Mouse (Mus musculus) hindbrain, postnatal 0 days (tissue): ENCODE measurements around the gene Ltc4s. TPM values are rescaled to one million over a fixed set of nuclear protein-coding genes. Genes with fewer than 3 reads are reported as not detected.

ENCODE experiments used
- ATAC-seq: fragments of 200-750 bp; cut with Nextera tagmentation; 2 replicates; pipeline ENCODE4 v1.8.0; 2017; ENCODE audit warnings: mild to moderate bottlenecking, moderate TSS enrichment, moderate library complexity
- DNase-seq: peaks from one replicate; pipeline ENCODE4 v3.0.0-alpha.2; 2015; ENCODE audit warnings: low spot score
- H3K27ac ChIP-seq: fragments of 300-500 bp; sonication (generic); 2 replicates; pipeline ENCODE4 v1.5.1; 2014; ENCODE audit warnings: mild to moderate bottlenecking
- H3K27me3 ChIP-seq: fragments of 300-500 bp; sonication (generic); 2 replicates; pipeline ENCODE4 v1.6.1; 2014; ENCODE audit warnings: low read length, mixed read lengths; ENCODE audit not compliant: insufficient read depth
- H3K36me3 ChIP-seq: fragments of 300-500 bp; sonication (generic); 2 replicates; pipeline ENCODE4 v1.6.1; 2014; ENCODE audit warnings: low read length, mixed read lengths; ENCODE audit not compliant: insufficient read depth
- H3K4me1 ChIP-seq: fragments of 300-500 bp; sonication (generic); 2 replicates; pipeline ENCODE4 v1.6.1; 2014; ENCODE audit warnings: antibody characterized with exemption, low read length, mixed read lengths; ENCODE audit not compliant: insufficient read depth
- H3K4me2 ChIP-seq: fragments of 300-500 bp; sonication (generic); 2 replicates; pipeline ENCODE4 v1.6.1; 2014; ENCODE audit warnings: low read depth, mild to moderate bottlenecking, low read length, moderate library complexity, mixed read lengths
- H3K4me3 ChIP-seq: fragments of 300-500 bp; sonication (generic); 2 replicates; pipeline ENCODE4 v1.5.1; 2014; ENCODE audit warnings: low read length
- H3K9ac ChIP-seq: fragments of 300-500 bp; sonication (generic); replicated peaks from 2 replicates; pipeline ENCODE4 v1.6.1; 2014; ENCODE audit warnings: mild to moderate bottlenecking, low read length, moderate library complexity, mixed read lengths
- H3K9me3 ChIP-seq: fragments of 300-500 bp; sonication (generic); 2 replicates; pipeline ENCODE4 v1.6.1; 2016; ENCODE audit warnings: low read length, mixed read lengths
- CTCF ChIP-seq: IDR thresholded peaks from 2 replicates; pipeline ENCODE4 v1.5.1; 2016; ENCODE audit warnings: antibody characterized with exemption, control low read depth, low read depth
- WGBS: fragments of 180-500 bp; shearing (Covaris S2); extraction: QIAGEN DNeasy Blood & Tissue Kit; methylation state at CpG from one replicate; pipeline ENCODE4 v1.1.7; 2014; 5-methylcytosine and 5-hydroxymethylcytosine counted together
- polyA plus RNA-seq: library from polyadenylated mRNA; unstranded; fragments of >200 nt; fragmentation: Nextera tagmentation; extraction: Ambion mirVana; gene quantifications from 2 replicates; pipeline ENCODE4 v1.2.1, GENCODE M21; 2015
- total RNA-seq: library from RNA; depleted of rRNA; stranded (reverse); fragments of >200 nt; gene quantifications from 2 replicates; pipeline ENCODE4 v1.2.3, GENCODE M21; 2014

Ltc4s gene
- total and polyA plus RNA-seq, 2 experiments from 2014 or later, result 4.0 to 7.1 TPM

GRCm38 (mm10) chr11:50231411-50231810 is 7.0 kb downstream of the Ltc4s start:
- peaks cover 29% of the 10 kb centered on the region for H3K4me1 ChIP-seq
- WGBS, result 22% methylated on average over 8 of the region's 8 CpGs
- DNase-seq (peak; percentile 87), ATAC-seq (peak; percentile 45; the same call in 1 of the 2 replicates)
- no peak overlapping the region for H3K4me3 ChIP-seq
- H3K9me3 ChIP-seq, result no peaks in the 10 kb centered on the region
- peaks cover 37% of the 10 kb centered on the region for H3K36me3 ChIP-seq
- no peak overlapping the region for H3K9ac ChIP-seq
- peak; percentile 70 for TF ChIP-seq CTCF
- H3K27ac ChIP-seq, result no peak overlapping the region
- no peaks in the 10 kb centered on the region for H3K27me3 ChIP-seq
- peak overlapping the region; percentile 44; the same call in 1 of the 2 replicates for H3K4me2 ChIP-seq

- no peak for TF ChIP-seq CTCF
- Histone ChIP-seq H3K4me1 (peaks cover 32% of the 10 kb centered on the region), H3K27me3 (no peaks in the 10 kb centered on the region), H3K9me3 (no peaks in the 10 kb centered on the region), H3K9ac (no peak overlapping the region), H3K4me2 (peak overlapping the region; percentile 44), H3K36me3 (peaks cover 37% of the 10 kb centered on the region), H3K27ac (peak overlapping the region; percentile 41; the same call in 1 of the 2 replicates), H3K4me3 (no peak overlapping the region)
- 32% methylated on average over 45 of the region's 45 CpGs for WGBS
- peak; percentile 16; the same call in 1 of the 2 replicates for ATAC-seq
- DNase-seq, result no peak
Measured at GRCm38 (mm10) chr11:50230481-50231304, 7.7 kb downstream of the Ltc4s start.

- Histone ChIP-seq H3K4me2 (no peak overlapping the region), H3K9ac (no peak overlapping the region; the same call in 1 of the 2 replicates), H3K27me3 (no peaks in the 10 kb centered on the region), H3K4me3 (no peak overlapping the region), H3K36me3 (peaks cover 25% of the 10 kb centered on the region), H3K27ac (peak overlapping the region; percentile 34; the same call in 1 of the 2 replicates), H3K4me1 (peaks cover 32% of the 10 kb centered on the region), H3K9me3 (no peaks in the 10 kb centered on the region)
- peak; percentile 62 for DNase-seq
- no peak for TF ChIP-seq CTCF
- 42% methylated on average over 7 of the region's 7 CpGs for WGBS
- ATAC-seq, result no peak
Measured at GRCm38 (mm10) chr11:50229252-50229910, 9.0 kb downstream of the Ltc4s start.

GRCm38 (mm10) chr11:50228772-50229171 is 9.6 kb downstream of the Ltc4s start:
- Histone ChIP-seq H3K4me3 (no peak overlapping the region), H3K9me3 (no peaks in the 10 kb centered on the region), H3K27me3 (no peaks in the 10 kb centered on the region), H3K4me1 (peaks cover 36% of the 10 kb centered on the region), H3K27ac (peak overlapping the region; percentile 34; the same call in 1 of the 2 replicates), H3K4me2 (no peak overlapping the region), H3K9ac (no peak overlapping the region; the same call in 1 of the 2 replicates), H3K36me3 (peaks cover 19% of the 10 kb centered on the region)
- peak; percentile 33 for DNase-seq
- no peak for ATAC-seq
- WGBS, result 11% methylated on average over 3 of the region's 3 CpGs
- TF ChIP-seq CTCF, result no peak

GRCm38 (mm10) chr11:50227736-50228135 is 10.7 kb downstream of the Ltc4s start:
- 60% methylated on average over 4 of the region's 4 CpGs for WGBS
- no peak overlapping the region for H3K4me2 ChIP-seq
- H3K36me3 ChIP-seq, result peaks cover 8% of the 10 kb centered on the region; the same call in 1 of the 2 replicates
- no peaks in the 10 kb centered on the region for H3K9me3 ChIP-seq
- no peak overlapping the region for H3K9ac ChIP-seq
- peaks cover 39% of the 10 kb centered on the region for H3K4me1 ChIP-seq
- TF ChIP-seq CTCF, result no peak
- no peak overlapping the region for H3K27ac ChIP-seq
- H3K27me3 ChIP-seq, result no peaks in the 10 kb centered on the region
- ATAC-seq (no peak), DNase-seq (no peak)
- H3K4me3 ChIP-seq, result no peak overlapping the region

- H3K4me1 ChIP-seq, result peaks cover 39% of the 10 kb centered on the region
- no peak for ATAC-seq
Measured at GRCm38 (mm10) chr11:50227226-50227625, 11.2 kb downstream of the Ltc4s start.

More at GRCm38 (mm10) chr11:50227226-50227625, 11.2 kb downstream of the Ltc4s start:
- Histone ChIP-seq H3K36me3 (peaks cover 3% of the 10 kb centered on the region; the same call in 1 of the 2 replicates), H3K9me3 (no peaks in the 10 kb centered on the region), H3K4me3 (no peak overlapping the region), H3K27me3 (no peaks in the 10 kb centered on the region), H3K4me2 (no peak overlapping the region), H3K27ac (no peak overlapping the region), H3K9ac (no peak overlapping the region)
- 76% methylated on average over 3 of the region's 3 CpGs for WGBS
- no peak for DNase-seq
- TF ChIP-seq CTCF, result no peak
